Mouse (Mus musculus) thymus, adult 18-20 months (tissue): Measurements from ENCODE around the gene Trim32.
A peak's percentile ranks its signal among the peaks of the same experiment; 100 is the strongest.

Source experiments
- DNase-seq, 2 experiments: peaks; one replicate each; pipeline ENCODE4 v3.0.0; 2022; ENCODE audit warnings: mixed read lengths in 2 of 2

Trim32 gene

DNA sequence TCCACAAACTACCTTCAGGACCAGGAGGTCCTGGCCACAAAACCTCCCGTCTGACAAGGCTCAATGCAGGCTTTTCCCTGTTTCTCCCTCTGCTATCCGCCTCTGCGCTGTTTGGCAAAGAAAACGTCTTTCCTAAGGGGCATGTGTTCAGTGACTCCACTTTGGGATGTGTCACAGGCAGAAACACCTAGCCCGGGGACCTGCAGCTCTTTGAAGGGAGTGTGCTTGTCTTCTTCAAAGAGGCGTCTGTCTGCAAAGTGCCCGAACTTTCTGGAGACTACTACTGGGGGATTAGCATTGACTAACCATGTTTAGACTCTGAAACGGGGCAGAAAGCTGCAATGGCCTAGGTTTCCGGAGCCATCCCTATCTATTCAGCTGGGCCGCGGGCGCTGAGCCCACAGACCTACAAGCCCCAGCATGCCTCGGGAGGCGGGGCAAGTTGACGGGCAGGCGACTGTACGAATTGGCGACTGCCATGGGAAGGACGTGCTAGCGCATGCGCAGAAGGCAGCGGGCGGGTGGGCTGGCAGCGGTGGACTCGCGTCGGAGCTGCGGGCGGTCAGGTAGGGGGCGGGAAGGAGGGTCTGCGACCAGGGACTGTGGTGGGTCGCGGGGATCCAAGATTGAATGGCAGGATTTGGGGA lies at the start of gene Trim32:
Gene Trim32 (plus strand): TSS at position 483 of the 647 bp plus-strand sequence.
- DNase-seq: peak; percentile 96

DNA sequence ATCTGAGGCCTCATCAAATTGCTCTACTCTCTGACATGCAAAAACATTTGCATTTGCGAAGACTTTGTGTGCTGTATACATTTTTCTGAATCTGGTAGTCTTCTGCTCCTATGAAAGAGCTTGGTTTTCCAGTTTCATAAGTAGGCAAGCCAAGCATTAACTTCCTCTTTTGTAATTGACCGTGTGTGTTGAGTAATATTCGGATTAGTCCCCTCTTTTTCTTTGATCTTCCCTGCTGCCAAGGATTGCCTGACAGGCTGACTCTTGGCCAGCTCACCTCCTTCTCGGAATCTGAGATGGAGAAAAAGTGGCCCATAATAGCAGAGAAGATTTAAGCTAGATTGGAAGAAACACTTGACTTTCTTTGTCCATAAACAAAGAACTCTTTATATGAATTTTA lies 39.3 kb upstream of the Trim32 start:
- DNase-seq: no peak

DNA sequence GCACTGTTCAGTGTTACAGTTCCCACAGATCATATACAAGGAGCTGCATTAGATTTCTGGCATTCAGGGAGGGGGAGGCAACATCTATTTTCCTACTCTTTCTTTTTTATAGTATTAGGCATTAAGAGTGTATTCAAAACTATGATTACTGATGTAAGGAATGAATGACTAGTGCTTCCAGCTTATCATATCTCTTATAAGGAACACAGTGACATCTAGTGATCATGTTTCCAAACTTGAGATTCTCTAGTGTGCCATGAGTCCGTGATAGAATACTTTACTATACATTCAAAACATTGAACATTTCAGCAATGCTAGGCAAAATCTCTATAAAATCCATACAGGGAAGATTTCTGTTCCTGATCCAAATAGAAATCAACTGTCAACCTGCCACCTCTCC lies 24.5 kb upstream of the Trim32 start:
- DNase-seq: no peak

DNA sequence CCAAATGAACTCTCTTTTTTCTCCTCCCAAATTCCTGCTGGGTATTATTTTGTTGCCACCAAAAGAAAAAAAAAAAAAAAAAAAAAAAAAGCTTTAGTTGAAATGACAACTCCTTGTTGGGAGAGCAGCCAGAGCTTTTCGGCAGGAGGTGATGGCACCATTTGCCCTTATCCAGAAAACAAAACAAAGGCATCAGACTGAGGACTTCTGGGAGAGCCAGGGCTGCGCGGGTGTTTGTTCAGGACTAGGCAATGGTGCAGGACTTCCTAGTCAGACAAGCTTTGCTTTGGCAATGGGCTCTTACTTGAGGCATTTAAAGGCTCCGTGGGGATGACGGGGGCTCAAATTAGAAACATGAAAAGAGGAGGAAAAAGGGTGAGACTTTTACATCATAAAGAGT lies 17.8 kb upstream of the Trim32 start:
- no peak for DNase-seq

DNA sequence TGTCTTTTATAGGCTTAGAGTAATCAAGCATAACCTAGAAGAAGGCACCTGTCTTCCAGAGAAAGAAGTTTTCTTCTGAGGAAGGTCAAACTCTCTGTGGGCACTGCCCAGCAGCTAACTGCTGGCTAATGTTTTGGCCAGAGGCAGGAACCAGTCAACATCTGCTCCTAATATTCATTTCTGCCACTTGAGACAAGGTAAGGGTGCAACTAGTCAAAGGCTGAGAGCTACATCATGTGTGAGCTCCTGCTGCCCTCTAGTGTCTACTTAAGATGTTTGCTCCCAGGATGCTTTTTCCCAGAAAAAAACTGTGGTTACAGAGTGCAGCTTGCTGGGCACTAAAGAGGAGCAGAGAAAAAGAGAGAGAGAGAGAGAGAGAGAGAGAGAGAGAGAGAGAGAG lies 15.0 kb upstream of the Trim32 start:
- DNase-seq: no peak

DNA sequence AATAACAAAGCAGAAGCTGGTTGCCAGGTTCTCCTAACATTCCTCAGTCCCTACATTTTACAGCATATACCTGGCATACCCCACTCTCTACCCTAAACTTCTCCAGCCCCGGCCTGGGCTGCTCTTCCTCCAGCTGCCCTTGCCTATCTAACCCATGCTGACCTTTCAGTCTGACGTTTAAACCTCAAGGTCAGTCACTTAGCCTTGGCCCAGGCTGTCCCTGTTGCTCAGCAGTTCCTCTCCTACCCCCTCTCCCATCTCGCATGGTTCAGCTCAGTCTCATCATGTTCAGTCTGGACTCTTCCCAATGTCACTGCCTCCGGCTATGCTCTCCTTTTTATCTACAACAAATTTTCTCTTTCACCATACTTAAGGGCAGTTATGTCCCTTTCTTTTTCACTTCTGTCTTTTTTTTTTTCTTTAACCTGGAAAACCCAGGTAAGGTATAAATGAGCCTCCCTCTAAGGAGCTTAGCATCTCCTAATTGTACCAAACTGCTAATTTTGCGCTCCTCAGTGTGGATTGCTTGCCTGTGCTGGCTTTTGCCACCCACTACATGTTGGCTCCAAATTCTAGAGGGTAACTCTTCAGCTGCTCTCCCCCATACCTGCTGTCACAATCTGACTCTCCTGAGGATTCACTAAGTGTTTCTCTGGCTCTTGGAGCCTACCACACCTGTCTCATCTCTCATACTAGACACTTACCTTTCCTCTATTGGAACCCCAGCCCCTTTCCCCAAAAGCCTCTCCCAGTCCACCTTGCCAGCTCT lies 10.0 kb upstream of the Trim32 start:
- no peak for DNase-seq

DNA sequence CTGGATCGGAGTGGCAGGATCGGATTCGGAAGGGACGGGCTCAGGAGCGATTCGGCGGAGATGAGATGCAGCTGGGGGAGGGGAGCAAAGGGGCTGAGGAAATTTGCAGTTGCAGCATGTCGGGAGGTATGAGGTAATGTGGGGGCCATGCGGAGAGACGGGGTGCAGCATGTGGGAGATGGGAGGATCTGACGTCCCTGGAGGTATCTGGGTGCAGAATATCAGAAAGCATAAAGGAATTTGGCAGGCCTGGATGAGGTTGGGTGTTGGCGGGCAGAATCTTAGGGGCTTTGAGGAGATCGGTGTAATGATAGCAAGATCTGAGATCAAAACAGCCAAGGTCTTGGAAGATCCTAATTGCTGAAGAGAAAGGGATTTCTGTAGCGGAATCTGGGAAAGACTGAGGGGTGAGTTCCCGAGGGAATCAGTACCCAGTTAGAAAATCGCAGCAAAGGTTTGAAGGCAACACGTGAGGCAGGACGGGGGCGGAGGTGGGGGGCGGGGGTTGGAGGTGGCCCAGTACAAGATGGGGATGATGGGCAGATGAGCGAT lies 441 bp downstream of the Trim32 start:
- DNase-seq: no peak

DNA sequence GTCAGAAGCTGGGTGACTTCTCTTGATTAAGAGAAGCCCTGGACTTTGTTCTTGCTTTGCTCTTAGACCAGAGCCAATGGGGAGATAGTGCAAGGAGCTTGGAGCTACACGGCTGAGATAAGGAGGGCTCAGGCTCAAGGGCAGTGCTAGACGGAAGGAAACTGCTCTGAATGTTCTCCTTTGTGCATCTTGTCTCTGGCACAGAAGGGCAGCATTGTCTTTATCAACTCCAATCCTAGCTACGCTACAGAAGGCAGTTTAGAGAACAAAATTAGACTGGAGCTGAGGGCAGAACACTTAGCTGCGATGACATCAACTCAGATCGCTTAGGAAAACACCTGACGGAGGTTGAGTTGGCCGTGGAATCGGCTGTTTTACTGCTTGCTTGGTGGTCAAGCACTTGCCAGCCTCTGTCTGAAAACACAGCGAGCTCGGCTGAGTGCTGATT lies 2.4 kb downstream of the Trim32 start:
- no peak for DNase-seq

DNA sequence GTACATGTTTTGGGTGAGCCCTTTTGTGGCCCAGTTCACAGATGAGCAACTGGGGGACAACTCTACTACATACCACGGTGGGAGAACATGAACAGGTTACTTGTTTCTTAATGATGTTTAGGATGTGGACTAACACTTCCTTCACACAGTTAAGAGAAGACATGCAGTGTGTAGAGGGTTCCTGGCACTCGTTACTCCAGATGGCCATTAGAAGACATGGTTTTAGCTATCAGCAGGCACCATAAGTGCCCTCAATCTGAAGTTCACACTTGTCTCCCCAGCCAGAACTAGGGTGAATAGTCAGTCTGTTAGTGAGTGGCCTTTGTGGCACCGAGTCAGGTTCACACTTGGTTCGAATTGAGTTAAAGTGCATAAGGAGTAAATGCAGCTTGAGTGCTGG lies 3.3 kb downstream of the Trim32 start:
- DNase-seq: no peak

DNA sequence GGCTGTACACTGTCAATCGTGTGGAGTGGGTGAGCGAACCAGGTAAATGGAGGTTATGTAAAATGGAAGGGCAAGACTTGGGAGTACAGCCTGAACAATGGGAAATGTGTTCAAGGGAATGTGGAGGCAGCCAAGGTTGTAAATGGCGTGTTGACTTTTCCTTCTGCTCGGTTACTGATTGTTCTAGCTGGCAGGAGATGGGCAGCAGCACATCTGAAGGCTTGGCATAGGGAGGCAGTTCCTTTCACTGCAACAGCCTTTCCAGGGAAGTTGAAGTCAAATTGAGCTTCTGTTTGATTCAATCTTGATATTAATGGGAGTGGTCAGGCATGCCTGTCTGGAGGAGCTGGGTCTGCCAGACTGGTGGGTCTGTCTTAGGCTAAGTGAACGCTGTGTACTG lies 5.5 kb downstream of the Trim32 start:
- DNase-seq: no peak

DNA sequence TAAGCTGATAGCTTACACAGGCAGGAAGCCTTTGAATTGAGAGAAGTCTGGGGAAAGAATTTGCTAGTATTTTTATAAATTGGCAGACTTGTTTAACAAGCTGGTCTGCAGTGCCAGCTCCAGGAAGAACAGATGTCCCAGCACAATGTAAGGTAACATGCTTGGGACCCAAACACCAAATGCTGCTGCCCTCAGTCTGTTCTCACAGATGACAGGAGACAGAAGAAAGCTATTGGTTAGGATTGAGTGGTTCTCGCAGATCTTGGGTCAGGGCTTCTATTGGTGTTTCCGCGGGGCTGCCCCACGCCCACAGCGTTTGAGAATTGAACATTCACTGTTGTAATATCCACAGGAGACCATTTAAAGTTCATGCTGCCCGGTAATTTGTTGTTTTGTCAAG lies 6.1 kb downstream of the Trim32 start:
- DNase-seq: no peak

DNA sequence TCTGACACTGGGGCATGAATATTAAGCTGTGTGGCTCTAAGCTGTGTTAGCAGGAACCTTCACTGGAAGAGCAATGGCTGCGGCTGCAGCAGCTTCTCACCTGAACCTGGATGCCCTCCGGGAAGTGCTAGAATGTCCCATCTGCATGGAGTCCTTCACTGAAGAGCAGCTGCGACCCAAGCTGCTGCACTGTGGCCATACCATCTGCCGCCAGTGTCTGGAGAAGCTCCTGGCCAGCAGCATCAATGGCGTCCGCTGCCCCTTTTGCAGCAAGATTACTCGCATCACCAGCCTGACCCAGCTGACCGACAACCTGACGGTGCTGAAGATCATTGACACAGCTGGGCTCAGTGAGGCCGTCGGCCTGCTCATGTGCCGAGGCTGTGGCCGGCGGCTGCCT lies 8.3 kb downstream of the Trim32 start:
- no peak for DNase-seq

DNA sequence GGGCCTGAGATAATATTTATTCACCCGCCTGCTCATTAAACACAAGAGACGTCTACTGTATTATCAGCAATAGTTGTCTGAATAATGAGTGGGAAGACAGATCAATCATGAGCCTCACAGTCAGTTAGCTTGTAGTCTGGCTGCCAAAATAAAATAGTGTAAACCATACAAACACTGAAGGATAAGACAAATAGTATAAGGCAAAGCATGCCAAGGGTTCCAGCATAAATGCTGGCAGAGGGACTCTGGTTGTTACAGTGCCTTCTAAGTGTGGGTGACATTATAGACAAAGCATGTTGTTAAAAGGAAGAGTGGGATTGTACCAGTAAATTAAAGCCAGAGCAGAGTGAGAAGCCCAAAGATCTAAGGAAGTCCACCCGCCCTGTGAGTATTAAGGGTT lies 15.3 kb downstream of the Trim32 start:
- no peak for DNase-seq

DNA sequence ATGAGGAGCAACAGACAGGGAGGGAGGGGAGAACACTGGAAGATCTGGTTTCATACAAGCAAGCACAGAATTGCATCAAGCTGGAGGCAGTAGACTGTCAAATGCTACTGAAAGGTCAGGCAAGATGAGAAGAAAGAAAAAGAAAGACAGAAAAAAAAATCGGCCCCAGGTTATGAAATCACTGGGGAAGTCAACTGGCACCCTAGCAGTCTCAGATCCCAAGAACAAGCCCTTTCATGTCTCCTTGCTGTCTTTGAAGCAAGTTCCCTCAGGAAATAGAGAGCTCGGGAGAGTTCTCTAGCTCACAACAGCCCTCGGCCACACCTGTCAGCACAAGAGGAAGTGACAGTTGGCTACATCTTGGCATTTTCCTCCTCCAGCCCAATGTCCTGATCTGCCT lies 33.4 kb downstream of the Trim32 start:
- DNase-seq: no peak

DNA sequence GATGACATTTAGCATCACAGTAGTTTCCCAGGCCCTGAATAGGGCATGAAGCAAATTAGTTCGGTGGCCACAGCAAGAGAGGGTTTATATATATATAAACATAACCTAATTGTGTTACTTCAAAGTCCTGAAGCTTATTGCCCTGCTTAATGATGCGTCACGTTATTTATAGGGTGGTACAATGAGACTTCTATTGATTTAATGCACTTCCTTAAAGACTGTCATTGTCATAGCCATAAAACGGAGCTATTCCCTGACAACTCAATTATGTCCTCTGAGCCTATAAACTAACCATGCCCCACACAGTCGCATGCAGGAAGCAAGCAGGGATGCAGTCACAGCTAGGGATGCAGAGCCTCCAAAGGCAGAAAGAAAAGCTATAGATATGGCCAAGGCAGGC lies 37.8 kb downstream of the Trim32 start:
- DNase-seq: no peak

DNA sequence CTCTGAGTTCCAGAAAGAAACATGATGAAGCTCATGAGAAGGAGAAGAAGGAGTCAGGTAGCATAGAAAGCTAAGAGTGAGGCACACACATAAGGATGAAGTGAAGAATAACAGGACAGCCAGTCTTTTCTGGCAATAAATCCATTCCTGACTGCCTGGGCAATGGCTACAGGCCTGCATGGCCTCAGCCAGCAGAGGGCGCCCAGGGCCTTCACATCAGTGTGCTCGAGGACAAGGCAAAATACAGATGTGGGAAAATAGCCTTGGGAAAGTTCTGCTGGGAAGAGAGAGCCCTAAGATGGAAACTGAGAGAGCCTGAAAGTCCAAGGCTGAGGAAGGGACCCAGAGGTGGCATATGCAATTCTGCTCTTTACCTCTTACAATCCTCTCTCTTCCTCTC lies 49.9 kb downstream of the Trim32 start:
- no peak for DNase-seq

DNA sequence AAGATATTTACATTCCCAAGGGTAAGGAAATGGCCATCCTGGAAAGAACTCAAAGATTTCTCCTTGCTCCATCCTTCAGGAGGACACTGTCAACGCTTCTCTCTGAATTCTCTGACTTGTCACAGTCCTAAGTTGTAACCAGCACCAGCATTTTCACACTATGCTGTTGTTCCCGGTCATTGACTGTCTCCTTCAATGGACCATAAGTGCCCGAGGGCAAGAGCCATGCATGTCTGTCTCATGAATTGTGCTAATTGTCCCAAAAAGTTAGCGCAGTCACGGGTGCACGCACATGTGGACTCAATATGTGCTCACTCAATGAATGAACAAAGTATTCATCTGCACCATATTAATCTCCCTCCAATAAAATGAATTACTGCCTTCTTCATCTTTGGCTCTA lies 58.4 kb downstream of the Trim32 start:
- DNase-seq: no peak
